Mouse (Mus musculus) fibroblast of lung, adult 2 months (primary cell): ENCODE measurements around the gene Bag6.

ENCODE experiments used
- DNase-seq: peaks from one replicate; pipeline ENCODE4 v3.0.0-alpha.2; 2011; ENCODE audit warnings: low read depth

The Bag6 gene

GRCm38 (mm10) chr17:35195631-35196320 lies 60.8 kb downstream of the Bag6 start:
- DNase-seq = no peak

- DNase-seq = no peak
Measured at GRCm38 (mm10) chr17:35196321-35196641, 61.3 kb downstream of the Bag6 start.
